Mouse (Mus musculus) kidney, embryonic 16.5 days (tissue): ENCODE results near the gene Bcam. TPM values are rescaled to one million over a fixed set of nuclear protein-coding genes. Genes with fewer than 3 reads are reported as not detected.

Experiments used
- polyA plus RNA-seq: library from polyadenylated mRNA; unstranded; fragments of >200 nt; fragmentation: Nextera tagmentation; extraction: Ambion mirVana; gene quantifications from 2 replicates; pipeline ENCODE4 v1.2.1, GENCODE M21; 2015

Bcam gene
- polyA plus RNA-seq, 1 experiment from 2014 or later: 309 TPM

Other genes starting within 250 kb of the Bcam start
- 21.9 and 23.9 TPM in 2 replicates for gene Ppp1r37, start 207.9 kb downstream of the Bcam start, polyA plus RNA-seq
- gene Zfp296, start 193.7 kb downstream of the Bcam start, polyA plus RNA-seq: 0.46 and 0.71 TPM in 2 replicates
- 169 and 183 TPM in 2 replicates for gene Gemin7, start 193.4 kb downstream of the Bcam start, polyA plus RNA-seq
- gene Clasrp, start 166.5 kb downstream of the Bcam start, polyA plus RNA-seq: 52.6 and 55.8 TPM in 2 replicates
- 10.6 and 10.7 TPM in 2 replicates for gene Relb, start 141.6 kb downstream of the Bcam start, polyA plus RNA-seq
- gene Clptm1, start 106.0 kb downstream of the Bcam start, polyA plus RNA-seq: 90.9 and 94.6 TPM in 2 replicates
- gene Apoc2, start 93.1 kb downstream of the Bcam start, polyA plus RNA-seq: 2.8 and 4.7 TPM in 2 replicates
- 1.1 TPM in 1 of 2 replicates, not detected in the other for gene Gm44805, start 89.6 kb downstream of the Bcam start, polyA plus RNA-seq
- gene Apoc4, start 89.5 kb downstream of the Bcam start, polyA plus RNA-seq: 1.6 and 2.2 TPM in 2 replicates
- 13.4 and 16.1 TPM in 2 replicates for gene Apoc1, start 78.4 kb downstream of the Bcam start, polyA plus RNA-seq
- gene Apoe, start 71.8 kb downstream of the Bcam start, polyA plus RNA-seq: 291 and 312 TPM in 2 replicates
- 136 and 153 TPM in 2 replicates for gene Tomm40, start 55.6 kb downstream of the Bcam start, polyA plus RNA-seq
- 150 and 157 TPM in 2 replicates for gene Nectin2, start 20.5 kb downstream of the Bcam start, polyA plus RNA-seq
- 9.4 and 12.2 TPM in 2 replicates for gene Cblc, start 25.8 kb upstream of the Bcam start, polyA plus RNA-seq
- gene Bcl3, start 51.8 kb upstream of the Bcam start, polyA plus RNA-seq: 3.3 and 3.9 TPM in 2 replicates
- gene Gm19345, start 81.0 kb upstream of the Bcam start, polyA plus RNA-seq: not detected in 2 replicates
- gene Ceacam16, start 90.3 kb upstream of the Bcam start, polyA plus RNA-seq: 0.15 TPM in 1 of 2 replicates, not detected in the other
- gene Ceacam19, start 116.9 kb upstream of the Bcam start, polyA plus RNA-seq: 0.06 TPM in 1 of 2 replicates, not detected in the other
- 11.8 and 16.0 TPM in 2 replicates for gene Pvr, start 150.1 kb upstream of the Bcam start, polyA plus RNA-seq
- 0.21 TPM in 1 of 2 replicates, not detected in the other for gene Igsf23, start 179.7 kb upstream of the Bcam start, polyA plus RNA-seq
- not detected in 2 replicates for gene Ceacam20, start 194.4 kb upstream of the Bcam start, polyA plus RNA-seq
- not detected in 2 replicates for gene Nlrp9b, start 220.4 kb upstream of the Bcam start, polyA plus RNA-seq